Mouse (Mus musculus): ENCODE data around the gene Rprd2. TPM values are rescaled to one million over a fixed set of nuclear protein-coding genes. Genes with fewer than 3 reads are reported as not detected.
A peak's percentile ranks its signal among the peaks of the same experiment; 100 is the strongest.

Rprd2 gene
- polyA plus RNA-seq, 1 experiment = 20.1 TPM

- no peaks in the 10 kb centered on the region; the same call in 1 of the 2 replicates for H3K4me1 ChIP-seq (replicated peaks; ENCODE audit: control insufficient read depth, insufficient read depth, low read length)
- no peak overlapping the region for H3K4me3 ChIP-seq (ENCODE audit: control insufficient read depth, insufficient read depth, low read length)
- WGBS = 97% methylated on average over 2 of the region's 2 CpGs
- DNase-seq = no peak
- no peak overlapping the region for H3K27ac ChIP-seq (ENCODE audit: control insufficient read depth, insufficient read depth, low read length)
- no peaks in the 10 kb centered on the region for H3K36me3 ChIP-seq (ENCODE audit: control insufficient read depth, insufficient read depth, low read length)
- no peaks in the 10 kb centered on the region for H3K27me3 ChIP-seq (ENCODE audit: control insufficient read depth, insufficient read depth, low read length)
- no peak for TF ChIP-seq CTCF (IDR thresholded peaks at IDR 0.05; ENCODE audit: borderline replicate concordance, control insufficient read depth, extremely low read depth, insufficient read depth, low read length, poor library complexity)
- TF ChIP-seq POLR2A (IDR thresholded peaks at IDR 0.05; ENCODE audit: control insufficient read depth, extremely low read depth, insufficient read depth, low read length, poor library complexity) = no peak
These were observed 89.8 kb downstream of the Rprd2 start for GRCm38 (mm10) chr3:95728906-95729305.

DNA sequence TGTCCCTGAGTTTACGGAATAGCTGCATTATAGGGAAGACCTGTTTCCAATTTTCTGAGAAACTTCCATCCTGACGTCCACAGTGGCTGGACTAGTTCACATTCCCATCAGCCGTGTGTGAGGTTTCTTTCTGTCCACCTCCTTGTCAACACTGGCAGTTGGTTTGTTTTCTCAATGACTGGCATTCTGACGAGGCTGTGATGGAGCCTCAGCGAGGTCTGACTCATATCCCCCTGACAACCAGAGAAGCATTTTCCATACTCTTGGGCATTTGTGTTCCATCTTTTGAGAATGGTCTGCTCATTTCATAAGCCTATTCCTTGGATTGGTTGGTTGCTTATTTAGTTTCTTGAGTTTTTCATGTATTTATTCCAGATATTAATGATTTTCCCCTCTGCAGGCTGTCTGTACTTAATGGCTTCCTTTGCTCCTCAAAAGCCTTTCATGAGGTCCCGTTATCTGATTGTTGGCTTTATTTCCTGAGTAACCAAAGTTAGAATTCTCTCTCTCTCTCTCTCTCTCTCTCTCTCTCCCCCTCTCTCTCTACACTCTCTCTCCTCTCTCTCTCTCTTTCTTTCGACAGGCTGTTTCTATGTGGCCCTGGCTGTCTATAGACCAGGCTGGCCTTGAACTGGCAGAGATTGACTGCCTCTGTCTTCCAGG lies 91.8 kb downstream of the Rprd2 start:
- no peak for TF ChIP-seq CTCF (IDR thresholded peaks at IDR 0.05; ENCODE audit: borderline replicate concordance, control insufficient read depth, extremely low read depth, insufficient read depth, low read length, poor library complexity)
- TF ChIP-seq POLR2A (IDR thresholded peaks at IDR 0.05; ENCODE audit: control insufficient read depth, extremely low read depth, insufficient read depth, low read length, poor library complexity) = no peak
- Histone ChIP-seq H3K4me1 (replicated peaks; ENCODE audit: control insufficient read depth, insufficient read depth, low read length) (peaks cover 8% of the 10 kb centered on the region), H3K27ac (ENCODE audit: control insufficient read depth, insufficient read depth, low read length) (no peak overlapping the region), H3K27me3 (ENCODE audit: control insufficient read depth, insufficient read depth, low read length) (no peaks in the 10 kb centered on the region), H3K36me3 (ENCODE audit: control insufficient read depth, insufficient read depth, low read length) (no peaks in the 10 kb centered on the region), H3K4me3 (ENCODE audit: control insufficient read depth, insufficient read depth, low read length) (no peak overlapping the region)
- no peak for DNase-seq
- 63% methylated on average over 7 of the region's 7 CpGs for WGBS

GRCm38 (mm10) chr3:95725863-95726262 lies 92.8 kb downstream of the Rprd2 start:
- whole genome bisulfite sequencing = 91% methylated on average over 7 of the region's 7 CpGs
- Histone ChIP-seq H3K27me3 (ENCODE audit: control insufficient read depth, insufficient read depth, low read length) (no peaks in the 10 kb centered on the region), H3K27ac (ENCODE audit: control insufficient read depth, insufficient read depth, low read length) (no peak overlapping the region), H3K36me3 (ENCODE audit: control insufficient read depth, insufficient read depth, low read length) (no peaks in the 10 kb centered on the region), H3K4me3 (ENCODE audit: control insufficient read depth, insufficient read depth, low read length) (no peak overlapping the region), H3K4me1 (replicated peaks; ENCODE audit: control insufficient read depth, insufficient read depth, low read length) (peaks cover 12% of the 10 kb centered on the region)
- no peak for DNase-seq
- no peak for TF ChIP-seq CTCF (IDR thresholded peaks at IDR 0.05; ENCODE audit: borderline replicate concordance, control insufficient read depth, extremely low read depth, insufficient read depth, low read length, poor library complexity)
- TF ChIP-seq POLR2A (IDR thresholded peaks at IDR 0.05; ENCODE audit: control insufficient read depth, extremely low read depth, insufficient read depth, low read length, poor library complexity) = no peak

DNA sequence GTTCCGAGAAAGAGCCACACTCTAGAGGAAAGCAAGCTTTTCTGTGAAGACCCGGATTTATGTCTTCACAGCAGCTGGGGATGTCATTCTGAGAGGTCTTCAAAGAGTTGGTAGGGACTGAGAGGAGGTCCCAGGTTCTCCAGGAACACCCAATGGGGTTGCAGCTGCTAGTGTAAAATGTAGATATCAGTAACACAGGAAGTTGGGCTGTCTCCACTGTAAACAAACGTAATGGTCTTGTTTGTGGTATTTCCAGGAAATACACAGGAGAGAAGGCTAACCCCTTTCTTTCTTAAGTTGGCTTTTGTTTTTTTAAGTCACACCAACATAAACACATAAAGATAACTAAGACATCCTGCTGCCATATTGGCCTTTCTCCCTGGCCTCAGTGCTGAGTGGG lies 96.3 kb downstream of the Rprd2 start:
- H3K36me3 ChIP-seq (ENCODE audit: control insufficient read depth, insufficient read depth, low read length) = no peaks in the 10 kb centered on the region
- no peak overlapping the region for H3K4me3 ChIP-seq (ENCODE audit: control insufficient read depth, insufficient read depth, low read length)
- no peaks in the 10 kb centered on the region for H3K27me3 ChIP-seq (ENCODE audit: control insufficient read depth, insufficient read depth, low read length)
- H3K27ac ChIP-seq (ENCODE audit: control insufficient read depth, insufficient read depth, low read length) = peak overlapping the region; percentile 39; the same call in 1 of the 2 replicates
- H3K4me1 ChIP-seq (replicated peaks; ENCODE audit: control insufficient read depth, insufficient read depth, low read length) = peaks cover 21% of the 10 kb centered on the region
- TF ChIP-seq POLR2A (IDR thresholded peaks at IDR 0.05; ENCODE audit: control insufficient read depth, extremely low read depth, insufficient read depth, low read length, poor library complexity) = no peak
- no peak for TF ChIP-seq CTCF (IDR thresholded peaks at IDR 0.05; ENCODE audit: borderline replicate concordance, control insufficient read depth, extremely low read depth, insufficient read depth, low read length, poor library complexity)
- WGBS = 24% methylated on average over 3 of the region's 3 CpGs
- no peak for DNase-seq

- no peak for DNase-seq
- no peaks in the 10 kb centered on the region for H3K27me3 ChIP-seq (ENCODE audit: control insufficient read depth, insufficient read depth, low read length)
- TF ChIP-seq POLR2A (IDR thresholded peaks at IDR 0.05; ENCODE audit: control insufficient read depth, extremely low read depth, insufficient read depth, low read length, poor library complexity) (no peak), CTCF (IDR thresholded peaks at IDR 0.05; ENCODE audit: borderline replicate concordance, control insufficient read depth, extremely low read depth, insufficient read depth, low read length, poor library complexity) (no peak)
- H3K27ac ChIP-seq (ENCODE audit: control insufficient read depth, insufficient read depth, low read length) = no peak overlapping the region
- 97% methylated on average over 2 of the region's 2 CpGs for WGBS
- H3K4me1 ChIP-seq (replicated peaks; ENCODE audit: control insufficient read depth, insufficient read depth, low read length) = peaks cover 21% of the 10 kb centered on the region
- no peaks in the 10 kb centered on the region for H3K36me3 ChIP-seq (ENCODE audit: control insufficient read depth, insufficient read depth, low read length)
- no peak overlapping the region for H3K4me3 ChIP-seq (ENCODE audit: control insufficient read depth, insufficient read depth, low read length)
These were observed 100.5 kb downstream of the Rprd2 start for GRCm38 (mm10) chr3:95718153-95718552.

GRCm38 (mm10) chr3:95716075-95716474 lies 102.6 kb downstream of the Rprd2 start:
- DNase-seq = no peak
- Histone ChIP-seq H3K27me3 (ENCODE audit: control insufficient read depth, insufficient read depth, low read length) (no peaks in the 10 kb centered on the region), H3K27ac (ENCODE audit: control insufficient read depth, insufficient read depth, low read length) (no peak overlapping the region), H3K4me3 (ENCODE audit: control insufficient read depth, insufficient read depth, low read length) (no peak overlapping the region), H3K36me3 (ENCODE audit: control insufficient read depth, insufficient read depth, low read length) (no peaks in the 10 kb centered on the region), H3K4me1 (replicated peaks; ENCODE audit: control insufficient read depth, insufficient read depth, low read length) (peaks cover 12% of the 10 kb centered on the region)
- 88% methylated on average over 1 of the region's 1 CpGs for WGBS
- TF ChIP-seq POLR2A (IDR thresholded peaks at IDR 0.05; ENCODE audit: control insufficient read depth, extremely low read depth, insufficient read depth, low read length, poor library complexity) (no peak), CTCF (IDR thresholded peaks at IDR 0.05; ENCODE audit: borderline replicate concordance, control insufficient read depth, extremely low read depth, insufficient read depth, low read length, poor library complexity) (no peak)

Other genes with a start within 250 kb of the Rprd2 start
- 8.6 and 9.3 TPM in 2 replicates for gene Golph3l, start 229.9 kb downstream of the Rprd2 start, polyA plus RNA-seq (2012; rRNA removed)
- 17.1 and 18.3 TPM in 2 replicates for gene Ensa, start 193.9 kb downstream of the Rprd2 start, polyA plus RNA-seq (2012; rRNA removed)
- 145 and 198 TPM in 2 replicates for gene Mcl1, start 160.1 kb downstream of the Rprd2 start, polyA plus RNA-seq (2012; rRNA removed)
- 3.1 and 4.1 TPM in 2 replicates for gene Adamtsl4, start 130.9 kb downstream of the Rprd2 start, polyA plus RNA-seq (2012; rRNA removed)
- 80.2 and 125 TPM in 2 replicates for gene Ecm1, start 79.3 kb downstream of the Rprd2 start, polyA plus RNA-seq (2012; rRNA removed)
- gene Tars2, start 58.7 kb downstream of the Rprd2 start, polyA plus RNA-seq (2012; rRNA removed) = 43.3 and 44.1 TPM in 2 replicates
- 21.1 and 32.5 TPM in 2 replicates for gene Prpf3, start 37.0 kb upstream of the Rprd2 start, polyA plus RNA-seq (2012; rRNA removed)
- 56.3 and 60.5 TPM in 2 replicates for gene Mrps21, start 52.7 kb upstream of the Rprd2 start, polyA plus RNA-seq (2012; rRNA removed)
- 3.0 and 3.1 TPM in 2 replicates for gene Ciart, start 63.4 kb upstream of the Rprd2 start, polyA plus RNA-seq (2012; rRNA removed)
- 4.5 and 6.0 TPM in 2 replicates for gene BC028528, start 73.1 kb upstream of the Rprd2 start, polyA plus RNA-seq (2012; rRNA removed)
- 139 and 156 TPM in 2 replicates for gene Aph1a, start 75.1 kb upstream of the Rprd2 start, polyA plus RNA-seq (2012; rRNA removed)
- gene Car14, start 85.8 kb upstream of the Rprd2 start, polyA plus RNA-seq (2012; rRNA removed) = 4.3 and 13.0 TPM in 2 replicates
- 89.1 and 120 TPM in 2 replicates for gene Anp32e, start 110.4 kb upstream of the Rprd2 start, polyA plus RNA-seq (2012; rRNA removed)
- 65.8 and 73.9 TPM in 2 replicates for gene Plekho1, start 177.1 kb upstream of the Rprd2 start, polyA plus RNA-seq (2012; rRNA removed)
- 5.8 and 7.5 TPM in 2 replicates for gene Vps45, start 239.6 kb upstream of the Rprd2 start, polyA plus RNA-seq (2012; rRNA removed)

Measured in thymus, adult 2 months (tissue).